9 mouse cellular contexts compared by ENCODE assay signal in genomic region chr5:120424039-120424438, GRCm38 (mm10). TPM values are rescaled to one million over a fixed set of nuclear protein-coding genes. Genes with fewer than 3 reads are reported as not detected.
A peak's percentile ranks its signal among the peaks of the same experiment; 100 is the strongest.
DNase-seq lines count a peak whose midpoint lies in the region; ATAC-seq lines count a peak whose summit lies in the region.
"Had no signal": no experiment of that assay in that cellular context is flagged by ENCODE, and none has a peak within 500 bp of the region (broad histone marks: within the 10 kb centered on the region; RNA-seq: fewer than 3 reads in every experiment).

No protein-coding gene starts in this region.

- no peak overlapping the region for H3K9ac ChIP-seq in intestine, embryonic 16.5 days (ENCODE audit: low read depth, low read length)
- no peak overlapping the region for H3K9ac ChIP-seq in intestine, embryonic 15.5 days
- no peak overlapping the region for H3K9ac ChIP-seq in kidney, embryonic 16.5 days (replicated peaks; ENCODE audit: low read length)
- H3K9ac ChIP-seq: liver, embryonic 15.5 days had no signal

- ATAC-seq in intestine, embryonic 16.5 days = peak; percentile 58; the same call in 1 of the 2 replicates
- no peak for ATAC-seq in intestine, embryonic 15.5 days
- peak; percentile 63; the same call in 1 of the 2 replicates for ATAC-seq in kidney, embryonic 16.5 days (ENCODE audit: low FRiP score, low TSS enrichment)

- peak; percentile 85 to 89 for DNase-seq in adrenal gland, postnatal 36 days
- peak; percentile 7 for DNase-seq in gastrocnemius, postnatal 25 days
- peak; percentile 88 for DNase-seq in midbrain, embryonic 10.5 days (ENCODE audit: low spot score)
- peak; percentile 8 to 15 for DNase-seq in thymus, adult 18-20 months
- DNase-seq in frontal cortex, postnatal 25 days (ENCODE audit: low spot score in 2 of 2) = no peak

- 1% methylated on average over 19 of the region's 19 CpGs for WGBS in intestine, embryonic 16.5 days
- WGBS in intestine, embryonic 15.5 days = 2% methylated on average over 19 of the region's 19 CpGs
- WGBS in kidney, embryonic 16.5 days = 1% methylated on average over 19 of the region's 19 CpGs
- WGBS in midbrain, embryonic 10.5 days = under 1% methylated on average over 19 of the region's 19 CpGs

- no peak overlapping the region for H3K27ac ChIP-seq in intestine, embryonic 16.5 days (ENCODE audit: low read length)
- H3K27ac ChIP-seq in intestine, embryonic 15.5 days = no peak overlapping the region
- H3K27ac ChIP-seq in kidney, embryonic 16.5 days (ENCODE audit: low read length) = no peak overlapping the region
- H3K27ac ChIP-seq in midbrain, embryonic 10.5 days (replicated peaks) = peak overlapping the region; percentile 71; the same call in 1 of the 2 replicates
- H3K27ac ChIP-seq: liver, embryonic 15.5 days had no signal

- H3K4me2 ChIP-seq in intestine, embryonic 16.5 days (ENCODE audit: low read depth, low read length) = no peak overlapping the region
- H3K4me2 ChIP-seq in intestine, embryonic 15.5 days (replicated peaks) = no peak overlapping the region
- H3K4me2 ChIP-seq in kidney, embryonic 16.5 days (replicated peaks; ENCODE audit: low read depth, low read length) = no peak overlapping the region
- H3K4me2 ChIP-seq: liver, embryonic 15.5 days had no signal

- peaks cover 75% of the 10 kb centered on the region for H3K27me3 ChIP-seq in intestine, embryonic 16.5 days (replicated peaks; ENCODE audit: control insufficient read depth, insufficient read depth, low read length)
- H3K27me3 ChIP-seq in intestine, embryonic 15.5 days (replicated peaks) = peaks cover 77% of the 10 kb centered on the region
- H3K27me3 ChIP-seq in kidney, embryonic 16.5 days (ENCODE audit: insufficient read depth, low read length) = peaks cover 83% of the 10 kb centered on the region
- H3K27me3 ChIP-seq in midbrain, embryonic 10.5 days (ENCODE audit: low read depth, poor library complexity, severe bottlenecking) = peaks cover 100% of the 10 kb centered on the region

- H3K9me3 ChIP-seq in intestine, embryonic 16.5 days (ENCODE audit: control insufficient read depth, low read length) = no peaks in the 10 kb centered on the region
- no peaks in the 10 kb centered on the region for H3K9me3 ChIP-seq in intestine, embryonic 15.5 days
- no peaks in the 10 kb centered on the region for H3K9me3 ChIP-seq in kidney, embryonic 16.5 days (ENCODE audit: low read length)
- no peaks in the 10 kb centered on the region for H3K9me3 ChIP-seq in midbrain, embryonic 10.5 days (replicated peaks)
- H3K9me3 ChIP-seq: liver, embryonic 15.5 days had no signal

- no peak overlapping the region for H3K4me3 ChIP-seq in intestine, embryonic 16.5 days (ENCODE audit: low read length)
- H3K4me3 ChIP-seq in intestine, embryonic 15.5 days (replicated peaks) = no peak overlapping the region
- H3K4me3 ChIP-seq in kidney, embryonic 16.5 days (ENCODE audit: low read length) = no peak overlapping the region
- peak overlapping the region; percentile 40 for H3K4me3 ChIP-seq in midbrain, embryonic 10.5 days
- H3K4me3 ChIP-seq: liver, embryonic 15.5 days had no signal

- H3K4me1 ChIP-seq in intestine, embryonic 16.5 days (ENCODE audit: control insufficient read depth, insufficient read depth, low read length) = no peaks in the 10 kb centered on the region
- H3K4me1 ChIP-seq in intestine, embryonic 15.5 days (replicated peaks) = no peaks in the 10 kb centered on the region; the same call in 1 of the 2 replicates
- H3K4me1 ChIP-seq in kidney, embryonic 16.5 days (ENCODE audit: insufficient read depth, low read length) = no peaks in the 10 kb centered on the region
- peaks cover 30% of the 10 kb centered on the region for H3K4me1 ChIP-seq in midbrain, embryonic 10.5 days
- H3K4me1 ChIP-seq: liver, embryonic 15.5 days had no signal

- H3K36me3 ChIP-seq in intestine, embryonic 16.5 days (ENCODE audit: control insufficient read depth, insufficient read depth, low read length) = no peaks in the 10 kb centered on the region
- H3K36me3 ChIP-seq in intestine, embryonic 15.5 days = no peaks in the 10 kb centered on the region
- H3K36me3 ChIP-seq in kidney, embryonic 16.5 days (ENCODE audit: insufficient read depth, low read length) = no peaks in the 10 kb centered on the region
- H3K36me3 ChIP-seq in midbrain, embryonic 10.5 days = no peaks in the 10 kb centered on the region
- H3K36me3 ChIP-seq: liver, embryonic 15.5 days had no signal

RNA-seq across cellular contexts. Expression of gene Lhx5, which starts 7.5 kb away (rescaled TPM):
- polyA plus RNA-seq in intestine, embryonic 16.5 days (2015; fragmentation: Nextera tagmentation; extraction: Ambion mirVana) = not detected in 2 replicates
- polyA plus RNA-seq in intestine, embryonic 15.5 days (2015; fragmentation: Nextera tagmentation; extraction: Ambion mirVana) = 0.08 TPM in 1 of 2 replicates, not detected in the other
- not detected for total RNA-seq in adrenal gland, postnatal 36 days (2021)
- total RNA-seq in gastrocnemius, postnatal 25 days (2021) = not detected
- polyA plus RNA-seq in kidney, embryonic 16.5 days (2015; fragmentation: Nextera tagmentation; extraction: Ambion mirVana) = not detected in 2 replicates
- 23.5 and 30.5 TPM in 2 replicates for polyA plus RNA-seq in midbrain, embryonic 10.5 days (2016; fragmentation: Nextera tagmentation; extraction: Ambion mirVana)
- polyA plus RNA-seq: liver, embryonic 15.5 days had no signal

RNA-seq across cellular contexts. Expression of gene Sdsl, which starts 48.6 kb away (rescaled TPM):
- 19.9 and 20.2 TPM in 2 replicates for polyA plus RNA-seq in intestine, embryonic 16.5 days (2015; fragmentation: Nextera tagmentation; extraction: Ambion mirVana)
- polyA plus RNA-seq in intestine, embryonic 15.5 days (2015; fragmentation: Nextera tagmentation; extraction: Ambion mirVana) = 14.0 and 18.0 TPM in 2 replicates
- 10 to 100 TPM; 82.6 to 82.9 TPM for total RNA-seq in adrenal gland, postnatal 36 days (2021)
- under 1 TPM; 0.31 to 0.64 TPM for total RNA-seq in gastrocnemius, postnatal 25 days (2021)
- polyA plus RNA-seq in kidney, embryonic 16.5 days (2015; fragmentation: Nextera tagmentation; extraction: Ambion mirVana) = 13.3 and 15.3 TPM in 2 replicates
- 5.5 and 6.2 TPM in 2 replicates for polyA plus RNA-seq in midbrain, embryonic 10.5 days (2016; fragmentation: Nextera tagmentation; extraction: Ambion mirVana)

RNA-seq across cellular contexts. Expression of gene Sds, which starts 52.3 kb away (rescaled TPM):
- 0.18 and 0.37 TPM in 2 replicates for polyA plus RNA-seq in intestine, embryonic 16.5 days (2015; fragmentation: Nextera tagmentation; extraction: Ambion mirVana)
- not detected in 2 replicates for polyA plus RNA-seq in intestine, embryonic 15.5 days (2015; fragmentation: Nextera tagmentation; extraction: Ambion mirVana)
- total RNA-seq in adrenal gland, postnatal 36 days (2021) = 1 to 10 TPM in 1 of 2 experiments, not detected in 1; 1.3 TPM
- total RNA-seq in gastrocnemius, postnatal 25 days (2021) = not detected
- not detected in 2 replicates for polyA plus RNA-seq in kidney, embryonic 16.5 days (2015; fragmentation: Nextera tagmentation; extraction: Ambion mirVana)
- polyA plus RNA-seq in midbrain, embryonic 10.5 days (2016; fragmentation: Nextera tagmentation; extraction: Ambion mirVana) = not detected in 2 replicates

Comparison
In these comparisons a context has a peak if more than half of its experiments do, and no peak if none do; other contexts are left out.
1. DNase-seq: peak in adrenal gland, postnatal 36 days (2 of 2), gastrocnemius, postnatal 25 days (single experiment), midbrain, embryonic 10.5 days (single experiment) and thymus, adult 18-20 months (2 of 2); none in frontal cortex, postnatal 25 days (0 of 2).
2. RNA of gene Lhx5, which starts 7.5 kb away (polyA plus RNA-seq): 23.5 to 30.5 TPM in midbrain, embryonic 10.5 days; 0.08 TPM in intestine, embryonic 15.5 days, not detected in intestine, embryonic 16.5 days and not detected in kidney, embryonic 16.5 days; every median in the first group is over 10 times any median in the second.